Mouse (Mus musculus) Muller cell, postnatal 12 days (primary cell): ENCODE measurements around the gene Lekr1.

Experiments
- DNase-seq: peaks from one replicate; pipeline ENCODE4 v3.0.0-alpha.2; 2015; ENCODE audit errors: inconsistent ontology term

Gene Lekr1

DNA sequence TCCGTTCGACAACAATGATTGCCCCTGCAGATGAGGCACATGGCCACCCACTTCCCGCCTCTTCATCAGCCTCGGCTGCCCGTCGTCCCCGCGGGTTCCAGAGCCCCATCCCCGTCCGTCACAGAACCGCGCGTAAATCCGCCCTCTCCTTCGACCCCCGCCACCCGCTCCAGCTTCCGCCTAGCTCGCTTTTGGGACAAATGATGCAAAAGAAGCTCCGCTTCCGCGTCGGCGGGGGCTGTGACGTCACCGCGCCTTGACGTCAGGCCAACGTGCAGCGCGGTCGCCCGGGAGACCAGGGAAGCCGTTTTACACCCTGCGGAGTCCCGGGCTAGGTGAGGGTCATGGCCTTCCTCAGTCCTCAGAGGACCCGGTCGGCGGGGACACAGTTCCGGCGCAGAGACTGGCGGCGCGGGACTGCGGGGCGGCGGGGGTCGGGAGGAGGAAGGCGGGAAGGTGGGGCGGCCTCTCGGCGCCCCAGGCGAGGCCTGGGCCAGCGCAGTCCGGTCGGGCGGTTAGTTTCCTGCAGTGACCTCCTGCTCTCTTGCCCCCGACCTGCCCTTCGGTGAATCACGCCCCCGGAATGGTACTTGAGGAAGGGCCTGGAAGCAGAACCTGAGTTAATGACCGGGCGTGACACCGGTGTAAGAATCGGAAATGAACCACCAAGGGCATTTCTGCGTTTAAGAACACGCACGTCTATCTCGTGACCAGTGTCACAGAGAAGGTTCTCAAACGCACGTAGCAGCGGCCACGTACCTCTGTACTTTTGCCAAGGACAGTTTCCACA lies at the start of gene Lekr1:
TSS of gene Lekr1 (plus strand) at position 252 of the 790 bp plus-strand sequence.
- peak; percentile 89 for DNase-seq

DNA sequence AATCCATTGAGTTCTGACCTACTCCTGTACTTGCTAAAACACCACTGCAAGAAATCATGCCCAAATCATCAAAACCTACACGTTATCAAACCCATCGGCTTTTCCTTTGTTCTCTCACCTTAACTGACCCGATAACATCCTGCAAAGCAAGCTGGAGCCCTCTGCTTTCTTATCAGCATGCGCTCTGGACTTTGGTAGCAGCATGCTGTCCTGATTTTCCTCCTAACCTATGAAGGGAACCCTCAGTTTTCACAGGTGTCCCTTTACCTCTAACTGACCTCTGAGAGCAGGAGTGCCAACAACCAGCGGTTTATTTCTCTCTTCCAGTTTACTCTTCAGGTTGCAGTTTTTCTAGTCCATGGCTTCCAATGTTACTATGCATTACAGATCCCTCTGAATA lies 48.5 kb upstream of the Lekr1 start:
- no peak for DNase-seq

DNA sequence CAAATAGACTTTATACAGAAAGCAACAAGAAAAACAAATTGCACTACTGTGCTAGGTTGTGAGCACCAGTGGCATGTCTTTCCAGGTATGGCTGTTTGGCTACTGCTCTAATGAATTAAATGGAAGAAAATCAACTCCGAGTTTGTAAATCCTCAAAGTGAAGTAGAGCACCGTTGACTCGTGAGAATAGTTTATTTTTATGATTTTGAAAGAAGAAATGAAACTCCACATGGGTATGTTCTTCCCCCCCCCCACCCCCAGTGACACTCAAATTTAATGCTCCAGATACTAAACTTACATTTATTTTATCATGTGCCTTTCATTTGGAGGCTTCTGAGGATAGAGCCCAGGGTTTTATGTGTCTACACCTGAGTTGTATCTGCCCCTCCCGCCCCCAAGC lies 46.7 kb upstream of the Lekr1 start:
- no peak for DNase-seq

DNA sequence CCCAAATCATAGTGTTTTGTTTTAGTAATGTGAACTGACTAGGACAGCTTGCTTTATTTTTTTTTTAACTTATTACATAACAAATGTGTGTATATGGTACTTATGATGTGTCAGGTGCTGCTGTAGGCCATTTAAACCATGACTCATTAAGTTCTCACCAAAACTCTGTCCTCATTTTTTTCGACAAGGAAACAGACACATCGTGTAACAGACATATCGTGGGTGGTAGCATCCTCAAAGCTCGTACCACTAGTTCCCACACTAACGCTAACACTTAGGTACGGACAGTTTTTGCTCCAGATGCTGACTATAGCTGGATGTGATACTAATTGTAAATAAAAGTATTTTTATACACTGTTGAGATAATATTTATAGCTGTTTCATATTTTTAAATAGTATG lies 43.0 kb upstream of the Lekr1 start:
- no peak for DNase-seq

DNA sequence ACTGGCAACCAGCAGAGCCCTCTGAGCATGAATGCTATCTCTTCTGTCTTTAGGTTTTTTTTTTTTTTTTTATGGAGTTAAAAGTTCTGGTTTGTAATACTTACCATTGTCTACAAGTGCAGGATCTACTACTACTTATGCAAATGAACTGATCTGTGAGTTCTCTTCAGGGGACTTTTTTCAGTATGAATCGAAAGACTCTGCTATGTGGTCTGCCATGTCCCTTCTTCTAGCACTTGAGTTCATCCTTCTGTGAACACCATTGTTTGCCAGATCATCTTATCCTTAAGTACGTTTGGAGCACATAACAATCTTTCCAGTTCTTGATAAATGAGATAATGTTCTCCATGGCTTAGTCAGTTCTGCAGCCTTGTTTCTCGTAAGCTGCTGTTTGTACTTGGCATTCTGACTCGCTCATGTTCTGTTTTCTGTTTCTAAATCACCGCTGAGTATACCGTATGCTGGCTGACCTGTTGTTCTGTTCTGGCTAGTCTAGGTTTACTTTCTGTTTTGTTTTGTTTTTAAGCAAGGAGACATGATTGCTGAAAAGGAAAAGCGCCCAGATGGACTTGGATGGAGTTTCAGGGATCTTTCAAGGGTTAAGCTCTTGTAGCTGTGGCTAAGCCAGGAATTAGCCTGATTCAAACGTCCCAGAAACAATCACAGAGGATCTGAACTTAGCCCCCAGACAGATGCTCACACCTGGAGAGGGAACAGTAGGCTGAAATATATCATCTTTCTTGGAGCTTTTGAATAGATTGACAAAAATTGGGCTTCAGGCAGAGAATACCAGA lies 40.3 kb upstream of the Lekr1 start:
- no peak for DNase-seq

DNA sequence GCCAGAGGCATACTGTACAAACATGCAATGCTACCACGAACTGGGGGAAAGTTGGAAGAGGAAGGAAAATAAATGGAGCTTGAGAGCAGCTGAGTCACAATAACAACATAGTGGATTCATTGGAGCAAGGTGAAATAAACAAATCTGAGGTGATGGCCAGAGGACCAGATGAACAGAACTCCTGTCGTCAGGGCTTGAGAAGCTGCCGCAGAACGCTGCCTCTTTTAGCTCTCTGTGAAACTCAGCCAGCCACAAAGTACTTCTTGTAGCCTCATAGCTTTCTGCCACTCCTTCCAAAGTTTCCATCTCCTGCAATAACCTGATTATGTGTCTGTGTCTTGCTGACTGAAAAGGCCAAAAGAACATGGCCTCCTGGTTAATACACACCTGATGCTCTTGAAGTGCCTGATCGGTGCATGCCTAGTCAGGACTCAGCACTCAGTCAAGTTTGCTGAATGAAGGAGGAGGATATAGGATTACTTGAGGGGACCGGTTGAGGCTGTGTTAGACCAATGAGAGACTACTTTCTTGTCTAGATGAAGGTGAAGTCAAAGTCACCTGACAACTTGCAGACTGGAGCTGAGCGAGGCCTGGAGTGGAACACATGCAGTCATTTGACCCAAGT lies 39.6 kb upstream of the Lekr1 start:
- no peak for DNase-seq

DNA sequence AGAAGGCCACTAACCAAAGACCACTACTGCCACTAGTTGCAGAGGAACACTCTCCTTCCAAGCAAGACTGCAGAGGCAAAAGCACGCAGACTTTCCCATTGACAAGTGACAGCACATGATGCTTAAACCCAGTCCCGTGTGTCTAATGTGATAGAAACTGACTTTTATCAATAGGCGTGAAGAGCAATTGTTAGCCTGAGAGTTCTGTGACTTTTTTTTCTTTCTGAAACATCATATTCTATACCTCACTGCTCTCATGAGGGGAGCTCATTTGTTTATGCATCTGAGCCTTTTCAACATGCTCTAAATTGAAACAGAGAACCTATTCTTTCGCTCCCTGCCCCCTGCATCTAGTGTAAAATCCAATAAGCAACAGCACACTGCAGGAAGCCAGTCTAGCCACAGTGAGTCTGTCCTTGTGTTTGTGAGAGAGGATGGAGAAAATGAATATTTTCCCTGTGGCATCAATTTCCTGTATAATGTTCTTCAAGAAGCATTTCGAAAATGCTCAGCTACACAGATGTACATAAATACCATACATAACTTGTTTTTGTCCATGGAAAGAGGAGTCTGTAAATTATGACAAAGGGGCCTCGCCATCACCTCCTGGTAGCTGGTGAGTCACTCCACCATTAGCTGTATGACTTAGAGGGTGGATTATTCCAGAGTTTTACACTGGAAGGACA lies 38.9 kb upstream of the Lekr1 start:
- DNase-seq, result peak; percentile 40

DNA sequence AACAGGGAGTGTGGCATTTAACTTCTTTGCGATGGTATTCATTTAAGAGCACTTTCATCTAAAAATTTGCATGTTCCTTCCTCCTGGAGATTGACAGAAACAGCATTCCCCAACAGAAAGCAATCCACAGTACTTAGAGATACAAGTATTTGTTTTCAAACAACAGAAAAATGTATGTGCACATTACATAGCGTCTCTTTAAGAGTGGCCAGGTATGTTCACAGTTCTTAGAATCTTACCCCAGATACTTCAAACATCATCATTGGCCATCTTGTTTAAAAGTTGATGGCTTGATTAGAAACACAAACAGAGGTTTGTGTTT lies 38.4 kb upstream of the Lekr1 start:
- no peak for DNase-seq

DNA sequence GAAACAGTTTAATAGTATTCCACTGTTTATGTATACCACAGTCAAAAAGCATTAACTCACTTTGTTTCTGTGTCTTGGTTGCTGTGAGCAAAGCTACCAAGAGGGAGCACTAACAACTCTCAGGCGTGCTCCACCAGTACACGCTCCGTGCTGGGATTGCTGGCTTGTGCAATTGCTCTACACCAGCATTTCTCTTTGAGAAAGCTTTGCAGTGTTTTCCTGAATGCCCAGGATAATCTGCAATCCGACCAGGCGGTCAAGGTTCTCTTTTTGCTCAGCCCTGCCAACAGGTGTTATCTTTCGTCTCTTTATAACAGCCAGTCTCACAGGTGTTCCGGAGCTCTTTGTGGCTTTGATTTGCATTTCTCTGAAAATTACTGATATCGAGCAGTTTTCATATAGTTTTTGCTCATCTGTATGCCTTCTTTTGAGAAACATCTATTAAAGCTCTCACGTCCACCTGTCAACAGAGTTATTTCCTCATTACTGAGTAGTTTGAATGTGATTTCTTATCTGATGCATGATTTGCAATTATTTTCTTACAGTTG lies 36.4 kb upstream of the Lekr1 start:
- DNase-seq, result no peak

DNA sequence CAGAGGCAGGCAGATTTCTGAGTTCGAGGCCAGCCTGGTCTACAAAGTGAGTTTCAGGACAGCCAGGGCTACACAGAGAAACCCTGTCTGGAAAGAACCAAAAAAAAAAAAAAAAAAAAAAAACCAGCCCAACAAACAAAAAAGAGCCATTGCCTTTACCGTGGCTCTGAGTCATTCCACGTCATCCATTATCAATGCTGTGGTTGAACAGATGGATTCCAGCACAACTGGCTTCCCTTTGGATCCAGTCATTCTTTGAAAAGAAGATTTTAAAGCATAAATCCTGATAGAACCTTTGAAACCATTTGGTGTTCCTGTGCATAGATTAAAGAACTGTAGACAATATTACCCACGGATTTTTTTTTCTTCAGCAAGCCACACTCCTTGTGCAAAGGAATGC lies 32.4 kb upstream of the Lekr1 start:
- peak; percentile 32 for DNase-seq

DNA sequence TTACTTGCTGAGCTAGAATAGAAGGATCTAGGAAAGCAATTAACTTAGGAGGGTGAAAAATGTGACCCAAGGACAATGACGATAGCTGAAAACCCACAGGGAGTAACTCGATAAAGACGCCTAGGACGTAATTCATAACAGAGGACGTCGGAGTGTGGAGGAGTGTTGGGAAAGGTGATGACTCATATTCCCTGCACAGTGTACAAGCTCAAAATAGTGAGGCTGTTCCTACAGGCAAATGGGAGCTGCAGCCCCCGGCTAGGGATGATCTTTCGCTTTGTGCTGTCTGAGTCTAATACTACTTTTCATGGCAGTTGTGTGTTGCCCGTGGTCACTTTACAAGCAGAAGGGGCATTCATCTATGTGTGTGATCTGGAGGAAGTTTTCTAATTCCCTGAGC lies 30.0 kb upstream of the Lekr1 start:
- peak; percentile 10 for DNase-seq

DNA sequence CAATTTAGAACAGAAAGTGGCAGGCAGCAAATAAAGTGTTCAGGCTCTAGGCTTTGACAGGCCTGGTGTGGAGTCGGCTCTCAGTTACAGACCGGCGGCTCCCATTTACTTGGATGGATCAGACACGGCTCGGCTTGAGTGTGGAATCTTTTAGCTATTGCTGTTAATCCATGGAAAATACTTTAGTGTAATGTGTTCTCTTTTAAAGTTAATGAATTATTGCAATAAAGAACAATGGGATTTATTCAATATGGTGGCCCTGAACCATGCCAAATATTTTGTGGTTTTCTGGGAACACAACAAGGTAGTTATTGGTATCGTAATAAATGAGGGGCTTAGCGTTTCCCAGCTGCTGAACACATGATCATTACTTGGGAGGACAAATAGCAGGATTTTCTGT lies 28.7 kb upstream of the Lekr1 start:
- DNase-seq, result peak; percentile 77

DNA sequence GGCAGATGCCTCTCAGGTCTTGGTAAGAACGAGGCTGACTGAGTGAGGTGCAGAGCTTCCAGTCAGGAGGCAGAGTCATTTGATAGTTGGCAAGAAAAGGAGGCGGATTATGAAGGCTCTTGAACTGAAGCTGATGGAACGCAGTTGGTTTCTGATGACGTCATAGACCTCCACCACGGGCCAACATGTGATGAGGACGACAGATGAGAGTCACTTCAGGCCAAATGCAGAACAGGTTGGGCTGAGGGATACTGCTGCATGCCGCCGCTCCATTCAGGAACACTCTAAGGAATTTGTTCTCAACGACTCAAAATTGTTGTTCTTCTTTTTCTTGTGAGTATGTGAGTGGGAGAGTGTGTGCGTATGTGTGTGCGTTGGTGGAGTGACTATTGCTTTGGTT lies 27.1 kb upstream of the Lekr1 start:
- no peak for DNase-seq

DNA sequence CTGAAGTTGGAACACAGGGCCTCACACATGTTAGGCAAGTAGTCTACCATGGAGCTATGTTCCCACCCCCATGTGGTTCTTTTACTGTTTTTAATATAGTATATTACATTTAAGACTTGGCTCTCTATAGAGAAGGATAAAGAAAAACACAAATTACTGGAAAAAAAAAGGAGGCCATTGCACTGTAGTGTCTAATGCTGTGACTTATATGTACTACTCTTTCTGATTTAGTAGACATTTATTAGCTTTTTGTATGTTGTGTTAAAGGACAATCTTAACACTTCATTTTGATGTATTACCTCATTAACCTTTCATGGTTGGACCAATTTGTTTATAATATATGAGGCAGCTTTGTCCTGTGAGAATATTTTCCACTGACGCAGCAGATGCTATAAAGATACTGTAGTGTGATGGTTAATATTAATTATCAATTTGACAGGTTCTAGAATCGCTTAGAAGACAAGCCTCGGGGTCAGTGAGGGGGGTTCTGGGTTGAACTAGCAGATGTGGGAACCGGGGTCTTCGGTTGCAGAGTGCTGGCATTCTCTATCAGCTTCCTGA lies 26.5 kb upstream of the Lekr1 start:
- no peak for DNase-seq

DNA sequence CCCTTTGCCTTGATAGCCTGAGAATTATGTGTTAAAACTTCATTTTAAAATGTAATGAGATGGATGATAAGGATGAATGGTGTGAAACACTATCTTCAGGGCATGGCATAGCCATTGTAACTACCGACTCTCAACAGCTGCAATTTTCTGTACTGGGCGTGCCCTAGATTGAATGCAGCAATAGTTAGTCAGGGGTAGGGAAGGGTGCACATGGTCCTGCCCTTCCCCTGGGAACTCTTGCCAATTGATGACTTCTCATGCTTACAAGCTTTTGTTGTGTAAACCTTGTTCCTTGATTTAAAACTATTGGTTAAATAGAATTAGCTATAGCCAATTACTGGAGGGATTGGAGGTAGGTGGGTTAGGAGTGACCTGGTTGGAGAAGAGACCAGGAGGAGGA lies 23.1 kb upstream of the Lekr1 start:
- DNase-seq, result no peak

DNA sequence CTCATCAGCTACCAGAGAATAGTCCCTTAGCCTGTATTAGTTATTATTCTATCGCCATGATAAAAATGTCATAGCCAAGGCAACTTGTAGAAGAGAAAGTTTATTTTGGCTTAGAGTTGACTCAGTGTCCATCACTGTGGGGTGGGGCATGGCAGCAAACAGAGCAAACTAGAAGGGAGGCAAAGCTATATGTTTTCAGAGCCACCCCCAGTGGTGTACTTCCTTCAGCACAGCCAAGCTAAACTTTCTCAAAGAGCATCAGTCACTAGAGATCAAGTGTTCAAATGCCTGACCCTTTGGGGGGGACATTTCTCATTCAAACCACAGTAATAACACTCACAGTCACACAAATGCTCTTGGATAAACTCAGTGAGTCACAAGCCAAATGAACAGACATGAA lies 22.4 kb upstream of the Lekr1 start:
- no peak for DNase-seq

DNA sequence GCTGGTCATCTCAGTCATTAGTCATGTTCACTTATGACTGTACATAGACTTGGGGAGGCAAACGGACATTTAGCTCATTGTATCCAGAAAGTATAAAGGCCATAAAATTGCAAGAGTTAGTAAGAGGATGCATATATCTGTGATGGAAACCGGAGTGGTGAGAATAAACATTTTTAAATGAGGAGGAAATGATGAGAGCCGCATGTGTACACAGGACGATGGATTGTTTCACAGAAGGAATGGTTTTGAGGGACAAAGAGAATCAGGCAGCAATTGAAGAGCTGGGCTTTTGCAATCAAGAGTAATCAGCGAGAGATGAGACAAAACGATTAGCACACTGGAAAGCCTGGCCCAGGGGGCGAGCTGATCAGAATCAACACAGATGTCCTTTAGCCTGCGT lies 18.4 kb upstream of the Lekr1 start:
- peak; percentile 14 for DNase-seq

DNA sequence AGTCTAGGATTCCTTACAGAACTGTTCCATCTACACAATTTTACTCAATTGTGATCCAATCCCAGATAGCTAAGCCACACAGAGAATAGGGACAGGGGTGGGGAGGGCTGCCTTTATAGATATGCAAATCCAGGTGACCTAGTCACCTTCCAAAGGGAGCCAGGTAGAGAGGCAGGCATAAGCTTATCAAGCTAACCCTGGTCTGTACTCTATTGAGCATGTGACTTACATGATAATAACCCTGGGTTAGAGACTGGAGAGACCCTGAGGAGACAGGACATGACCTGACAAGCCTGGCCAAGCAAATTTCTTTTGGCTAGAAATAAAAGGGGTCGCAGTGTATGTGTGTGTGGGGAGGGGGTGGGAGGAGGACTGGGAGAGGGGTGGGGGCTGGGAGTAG lies 17.1 kb upstream of the Lekr1 start:
- DNase-seq, result no peak

DNA sequence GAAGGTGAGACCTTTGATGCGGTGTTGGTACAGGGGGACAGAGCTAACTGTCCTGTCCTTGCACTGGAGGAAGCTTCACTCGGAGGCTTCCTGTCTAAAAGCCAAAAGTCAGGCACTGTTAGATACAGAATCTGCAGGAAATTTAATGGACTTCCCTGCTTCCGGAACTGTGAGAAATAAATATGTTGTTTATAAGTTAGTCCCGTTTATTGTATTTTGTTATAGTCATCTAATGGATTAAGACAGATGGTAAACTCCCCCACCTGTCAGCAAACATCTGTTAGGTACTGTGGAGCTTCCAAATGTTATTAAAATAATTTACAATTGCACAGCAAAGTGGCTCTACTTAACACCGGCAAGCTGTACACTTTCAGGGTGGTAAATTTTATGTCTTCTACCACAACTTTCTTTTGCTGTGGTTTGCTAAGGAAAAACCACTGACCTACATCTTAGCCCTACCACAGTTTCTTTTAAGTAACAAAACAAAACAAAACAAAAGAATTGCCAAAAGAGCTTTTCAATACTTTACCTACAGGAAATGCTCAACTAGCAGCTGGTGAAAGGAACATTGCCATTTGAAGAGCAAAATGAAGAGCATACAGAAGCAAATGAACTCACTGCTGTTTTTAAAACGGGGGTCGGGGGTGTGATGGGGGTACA lies 15.7 kb upstream of the Lekr1 start:
- no peak for DNase-seq

DNA sequence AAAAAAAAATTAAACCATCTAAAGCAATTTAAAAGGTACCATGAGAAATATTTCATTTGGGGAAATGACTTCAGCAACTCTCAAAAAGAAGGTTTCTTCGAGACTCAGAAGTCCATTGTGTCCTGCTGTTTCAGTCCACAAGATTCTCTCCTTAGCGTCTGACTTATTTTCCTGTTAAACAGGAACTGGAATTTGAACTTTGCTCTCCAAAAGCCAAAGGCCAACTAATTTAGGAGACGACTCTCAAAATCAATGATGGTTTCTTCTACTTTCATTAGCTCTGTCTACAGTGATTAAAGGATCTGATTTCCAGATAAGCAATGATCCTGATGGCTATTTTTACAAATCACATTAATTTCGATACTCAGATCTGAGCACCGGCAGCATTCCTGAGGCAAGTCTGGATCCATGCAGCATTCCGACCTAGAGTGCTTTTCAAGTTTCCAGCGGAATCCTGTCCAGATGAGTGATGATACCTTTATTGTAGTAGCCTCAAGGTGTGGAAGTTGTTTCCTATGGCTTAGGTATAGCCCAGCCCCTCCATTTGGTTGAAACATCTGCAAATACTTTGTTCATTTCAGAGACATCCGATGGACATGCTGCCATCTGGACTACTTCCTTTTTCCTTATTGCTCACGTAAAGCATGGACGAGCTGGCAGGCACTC lies 11.4 kb upstream of the Lekr1 start:
- DNase-seq, result no peak

DNA sequence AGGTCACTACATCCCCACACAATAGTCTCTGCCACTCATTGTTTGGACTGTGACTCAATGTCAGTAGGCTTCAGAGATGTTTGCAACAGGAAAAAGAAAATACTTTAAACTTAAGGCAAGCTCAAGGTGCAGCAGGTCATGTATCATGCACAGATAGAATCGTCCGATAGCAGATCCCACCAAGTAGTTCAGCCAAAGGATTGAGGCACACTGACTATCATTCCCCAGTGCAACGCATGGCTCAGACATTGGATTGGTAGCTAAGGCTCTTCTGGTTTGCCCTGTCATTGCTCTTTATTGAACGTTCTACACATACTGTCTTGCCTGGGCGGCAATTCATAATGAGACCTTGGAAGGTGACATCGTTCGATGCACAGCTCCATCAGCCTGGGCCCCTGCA lies 9.6 kb upstream of the Lekr1 start:
- no peak for DNase-seq
